Mouse (Mus musculus): Measurements from ENCODE around the gene Grid1. TPM values are rescaled to one million over a fixed set of nuclear protein-coding genes. Genes with fewer than 3 reads are reported as not detected.

Grid1 gene
- total and polyA plus RNA-seq, 3 experiments, result 0.05 TPM; not detected in 2

DNA sequence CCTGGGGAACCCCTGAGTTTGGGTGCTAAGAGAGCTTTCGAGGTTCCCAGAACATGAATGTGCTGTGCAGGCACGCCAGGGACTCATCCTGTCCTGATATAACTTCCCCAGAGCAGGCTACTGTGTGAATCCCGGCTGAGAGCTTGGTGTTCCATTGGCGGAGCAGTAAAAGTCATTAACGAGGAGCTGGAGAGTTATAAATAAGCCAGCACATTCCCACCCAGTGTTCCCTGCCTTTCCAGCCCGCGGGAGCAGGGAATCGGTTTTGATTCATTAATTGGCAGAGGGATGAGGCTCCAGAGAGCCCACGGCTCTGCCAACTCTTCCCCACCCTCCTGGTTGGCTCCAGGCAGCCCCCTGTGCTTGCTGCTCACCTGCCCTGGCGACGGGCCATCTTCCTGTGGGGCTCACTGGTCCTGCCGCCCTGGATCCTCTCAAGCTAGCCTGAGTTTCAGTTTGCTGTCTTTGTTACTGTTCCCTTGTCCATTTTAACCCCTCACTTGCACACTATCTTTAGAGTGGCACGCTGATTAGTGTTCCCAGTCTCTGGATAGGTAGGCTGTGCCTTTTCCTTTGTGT, 116.4 kb downstream of the Grid1 start:
- Histone ChIP-seq H3K9me3 (replicated peaks) (no peaks in the 10 kb centered on the region), H3K36me3 (replicated peaks) (no peaks in the 10 kb centered on the region), H3K4me1 (ENCODE audit: insufficient read depth, low read depth, low read length) (no peaks in the 10 kb centered on the region), H3K27me3 (ENCODE audit: insufficient read depth, low read length) (no peaks in the 10 kb centered on the region), H3K4me3 (ENCODE audit: low read depth, low read length) (no peak overlapping the region)
- DNase-seq (ENCODE audit: low spot score) (no peak), ATAC-seq (ENCODE audit: extremely low read depth, insufficient number of reproducible peaks, low FRiP score, poor library complexity, severe bottlenecking) (no peak)
- no peak for TF ChIP-seq GATA1 (IDR thresholded peaks at IDR 0.05; ENCODE audit: borderline replicate concordance, low read length)
- no peak for TF ChIP-seq POLR2AphosphoS5 (IDR thresholded peaks at IDR 0.05; ENCODE audit: insufficient replicate concordance, low read depth, low read length)
- no peak for TF ChIP-seq TAL1 (conservative IDR thresholded peaks at IDR 0.05; ENCODE audit: low read depth, low read length)
- no peak for TF ChIP-seq GATA2 (IDR thresholded peaks at IDR 0.05; ENCODE audit: borderline replicate concordance, low read depth, low read length)
- no peak for TF ChIP-seq CTCF (IDR thresholded peaks at IDR 0.05; ENCODE audit: low read depth, low read length)

DNA sequence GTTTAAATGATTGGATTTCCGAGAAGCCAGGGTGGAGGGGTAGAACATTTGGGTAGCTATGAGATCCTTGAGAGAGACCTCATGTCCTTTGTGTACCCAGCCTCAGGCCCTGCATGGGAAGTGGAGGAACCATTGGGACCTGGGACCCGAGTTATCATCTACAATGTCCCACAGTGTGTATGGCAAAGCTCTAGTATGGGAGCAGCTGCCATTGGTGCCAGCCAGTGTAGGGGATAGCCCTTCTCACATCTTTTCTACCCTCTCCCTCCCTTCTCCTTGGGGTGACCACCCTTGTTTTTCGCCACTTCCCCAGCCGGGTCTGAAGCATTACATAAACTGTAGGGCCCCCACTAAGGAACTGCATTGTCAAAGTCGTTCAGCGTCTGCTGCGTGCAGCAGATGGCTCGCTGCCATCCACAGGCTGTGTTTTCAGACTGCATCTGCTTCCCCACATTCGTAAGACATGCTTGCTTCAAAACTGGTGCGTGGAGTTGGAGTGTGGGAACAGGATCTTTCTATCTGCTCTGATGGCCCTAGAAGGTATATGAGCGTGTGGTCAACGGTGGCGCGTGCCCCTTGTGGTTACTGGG, 124.6 kb downstream of the Grid1 start:
- Histone ChIP-seq H3K4me1 (ENCODE audit: insufficient read depth, low read depth, low read length) (no peaks in the 10 kb centered on the region), H3K27me3 (ENCODE audit: insufficient read depth, low read length) (no peaks in the 10 kb centered on the region), H3K9me3 (replicated peaks) (peaks cover 2% of the 10 kb centered on the region; the same call in 1 of the 2 replicates), H3K4me3 (ENCODE audit: low read depth, low read length) (no peak overlapping the region), H3K36me3 (replicated peaks) (no peaks in the 10 kb centered on the region)
- no peak for DNase-seq (ENCODE audit: low spot score)
- ATAC-seq (ENCODE audit: extremely low read depth, insufficient number of reproducible peaks, low FRiP score, poor library complexity, severe bottlenecking), result no peak
- TF ChIP-seq CTCF (IDR thresholded peaks at IDR 0.05; ENCODE audit: low read depth, low read length) (no peak), TAL1 (conservative IDR thresholded peaks at IDR 0.05; ENCODE audit: low read depth, low read length) (no peak), GATA2 (IDR thresholded peaks at IDR 0.05; ENCODE audit: borderline replicate concordance, low read depth, low read length) (no peak), POLR2AphosphoS5 (IDR thresholded peaks at IDR 0.05; ENCODE audit: insufficient replicate concordance, low read depth, low read length) (no peak), GATA1 (IDR thresholded peaks at IDR 0.05; ENCODE audit: borderline replicate concordance, low read length) (no peak)

GRCm38 (mm10) chr14:34945471-34946313, 125.8 kb downstream of the Grid1 start:
- ATAC-seq (ENCODE audit: extremely low read depth, insufficient number of reproducible peaks, low FRiP score, poor library complexity, severe bottlenecking), result no peak
- Histone ChIP-seq H3K27me3 (ENCODE audit: insufficient read depth, low read length) (no peaks in the 10 kb centered on the region), H3K4me1 (ENCODE audit: insufficient read depth, low read depth, low read length) (no peaks in the 10 kb centered on the region), H3K36me3 (replicated peaks) (no peaks in the 10 kb centered on the region), H3K4me3 (ENCODE audit: low read depth, low read length) (no peak overlapping the region), H3K9me3 (replicated peaks) (peaks cover 2% of the 10 kb centered on the region; the same call in 1 of the 2 replicates)
- TF ChIP-seq TAL1 (conservative IDR thresholded peaks at IDR 0.05; ENCODE audit: low read depth, low read length) (no peak), GATA1 (IDR thresholded peaks at IDR 0.05; ENCODE audit: borderline replicate concordance, low read length) (no peak)
- DNase-seq (ENCODE audit: low spot score), result no peak

- ATAC-seq (ENCODE audit: extremely low read depth, insufficient number of reproducible peaks, low FRiP score, poor library complexity, severe bottlenecking) (no peak), DNase-seq (ENCODE audit: low spot score) (no peak)
- TF ChIP-seq GATA1 (IDR thresholded peaks at IDR 0.05; ENCODE audit: borderline replicate concordance, low read length) (no peak), CTCF (IDR thresholded peaks at IDR 0.05; ENCODE audit: low read depth, low read length) (no peak), GATA2 (IDR thresholded peaks at IDR 0.05; ENCODE audit: borderline replicate concordance, low read depth, low read length) (no peak), POLR2AphosphoS5 (IDR thresholded peaks at IDR 0.05; ENCODE audit: insufficient replicate concordance, low read depth, low read length) (no peak), TAL1 (conservative IDR thresholded peaks at IDR 0.05; ENCODE audit: low read depth, low read length) (no peak)
- Histone ChIP-seq H3K4me3 (ENCODE audit: low read depth, low read length) (no peak overlapping the region), H3K27me3 (ENCODE audit: insufficient read depth, low read length) (no peaks in the 10 kb centered on the region), H3K9me3 (replicated peaks) (peaks cover 2% of the 10 kb centered on the region; the same call in 1 of the 2 replicates), H3K36me3 (replicated peaks) (no peaks in the 10 kb centered on the region), H3K4me1 (ENCODE audit: insufficient read depth, low read depth, low read length) (no peaks in the 10 kb centered on the region)
These were observed 126.3 kb downstream of the Grid1 start for GRCm38 (mm10) chr14:34946314-34946583.

GRCm38 (mm10) chr14:34948249-34948648, 128.3 kb downstream of the Grid1 start:
- peaks cover 2% of the 10 kb centered on the region; the same call in 1 of the 2 replicates for H3K9me3 ChIP-seq (replicated peaks)
- DNase-seq (ENCODE audit: low spot score) (no peak), ATAC-seq (ENCODE audit: extremely low read depth, insufficient number of reproducible peaks, low FRiP score, poor library complexity, severe bottlenecking) (no peak)
- H3K4me1 ChIP-seq (ENCODE audit: insufficient read depth, low read depth, low read length), result no peaks in the 10 kb centered on the region
- no peak overlapping the region for H3K4me3 ChIP-seq (ENCODE audit: low read depth, low read length)
- TF ChIP-seq GATA1 (IDR thresholded peaks at IDR 0.05; ENCODE audit: borderline replicate concordance, low read length) (no peak), GATA2 (IDR thresholded peaks at IDR 0.05; ENCODE audit: borderline replicate concordance, low read depth, low read length) (no peak), CTCF (IDR thresholded peaks at IDR 0.05; ENCODE audit: low read depth, low read length) (no peak), TAL1 (conservative IDR thresholded peaks at IDR 0.05; ENCODE audit: low read depth, low read length) (no peak), POLR2AphosphoS5 (IDR thresholded peaks at IDR 0.05; ENCODE audit: insufficient replicate concordance, low read depth, low read length) (no peak)
- no peaks in the 10 kb centered on the region for H3K27me3 ChIP-seq (ENCODE audit: insufficient read depth, low read length)
- no peaks in the 10 kb centered on the region for H3K36me3 ChIP-seq (replicated peaks)

GRCm38 (mm10) chr14:34952311-34952710, 132.4 kb downstream of the Grid1 start:
- ATAC-seq (ENCODE audit: extremely low read depth, insufficient number of reproducible peaks, low FRiP score, poor library complexity, severe bottlenecking), result no peak
- Histone ChIP-seq H3K4me1 (ENCODE audit: insufficient read depth, low read depth, low read length) (no peaks in the 10 kb centered on the region), H3K27me3 (ENCODE audit: insufficient read depth, low read length) (no peaks in the 10 kb centered on the region), H3K9me3 (replicated peaks) (no peaks in the 10 kb centered on the region; the same call in 1 of the 2 replicates), H3K36me3 (replicated peaks) (no peaks in the 10 kb centered on the region), H3K4me3 (ENCODE audit: low read depth, low read length) (no peak overlapping the region)
- DNase-seq (ENCODE audit: low spot score), result no peak
- TF ChIP-seq POLR2AphosphoS5 (IDR thresholded peaks at IDR 0.05; ENCODE audit: insufficient replicate concordance, low read depth, low read length) (no peak), CTCF (IDR thresholded peaks at IDR 0.05; ENCODE audit: low read depth, low read length) (no peak), TAL1 (conservative IDR thresholded peaks at IDR 0.05; ENCODE audit: low read depth, low read length) (no peak), GATA2 (IDR thresholded peaks at IDR 0.05; ENCODE audit: borderline replicate concordance, low read depth, low read length) (no peak), GATA1 (IDR thresholded peaks at IDR 0.05; ENCODE audit: borderline replicate concordance, low read length) (no peak)
